Mouse (Mus musculus) right cerebral cortex, adult 2 months (tissue): ENCODE measurements at regions not wholly inside any gene's neighbourhood (a gene's known extent, or its start where the extent isn't known, plus 50 kb on each side); places are given as distances from the start of the nearest gene placed in this dataset.
A peak's percentile ranks its signal among the peaks of the same experiment; 100 is the strongest.
"Not testable (repeated sequence)": the region's sequence is repeated elsewhere in the genome, so short reads cannot be mapped to it uniquely, and the experiment has no call there.

Experiments
- DNase-seq, 2 experiments: peaks; one replicate each; pipeline ENCODE4 v3.0.0; 2021 to 2022; ENCODE audit warnings: low spot score in 2 of 2

- DNase-seq = no peak
These were observed 106.2 kb downstream of the Sec31a start for GRCm38 (mm10) chr5:100309807-100310165.

- no peak for DNase-seq
These were observed 106.8 kb downstream of the Sec31a start for GRCm38 (mm10) chr5:100309071-100309806.

DNA sequence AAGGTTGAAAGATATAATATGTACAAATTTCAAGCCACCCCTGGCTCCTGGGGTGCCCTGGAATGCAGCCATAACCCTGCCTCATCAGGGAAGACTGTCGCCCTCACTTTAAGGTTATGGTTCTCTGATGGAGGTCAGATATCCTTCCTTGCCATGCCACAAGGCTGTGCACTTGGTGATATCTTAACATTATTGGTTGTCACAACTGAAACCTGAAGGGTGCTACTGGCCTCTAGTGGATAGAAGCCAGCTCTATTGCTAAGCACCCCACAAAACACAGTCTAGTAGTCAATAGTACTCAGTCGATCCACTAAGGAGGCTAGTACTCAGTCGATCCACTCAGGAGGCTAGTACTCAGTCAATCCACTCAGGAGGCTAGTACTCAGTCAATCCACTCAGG lies 111.6 kb downstream of the Sec31a start:
- DNase-seq = peak in 1 of 2 experiments; percentile 41

DNA sequence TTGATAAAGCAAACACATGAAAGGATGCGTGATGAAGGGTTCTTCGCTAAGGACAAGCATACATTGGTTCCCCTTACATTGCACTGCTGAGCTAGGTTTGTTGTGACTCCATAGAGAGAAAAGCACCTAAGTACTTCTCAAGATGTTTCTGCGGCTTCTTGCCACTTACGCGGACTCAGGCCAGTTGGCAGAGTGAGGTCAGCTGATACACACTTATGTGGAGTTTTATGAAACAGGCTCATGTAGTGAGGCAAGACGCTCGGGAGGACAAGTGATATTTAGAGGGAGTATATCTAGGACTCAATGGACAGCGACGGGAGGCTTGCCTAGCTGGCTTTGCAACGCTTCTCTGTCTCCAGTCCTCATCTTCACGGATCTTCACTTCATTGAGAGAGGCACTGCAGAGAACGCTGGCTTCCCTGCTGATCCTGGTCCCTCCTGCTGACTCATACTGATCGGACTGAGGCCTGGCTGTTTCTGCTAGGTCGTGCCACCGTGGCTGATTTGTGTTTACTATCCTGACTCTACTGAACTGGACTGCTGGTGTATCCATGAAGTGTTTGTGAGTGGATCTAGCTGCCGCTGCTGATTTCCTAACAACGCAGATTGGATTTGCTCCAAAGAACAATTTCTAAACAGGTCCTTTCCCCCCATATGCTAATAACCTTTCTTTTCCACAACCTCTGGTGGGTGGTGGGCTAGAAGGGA lies 113.8 kb downstream of the Sec31a start:
- DNase-seq = no peak

- DNase-seq = no peak
These were observed 116.9 kb downstream of the Sec31a start for GRCm38 (mm10) chr5:100299141-100299540.

DNA sequence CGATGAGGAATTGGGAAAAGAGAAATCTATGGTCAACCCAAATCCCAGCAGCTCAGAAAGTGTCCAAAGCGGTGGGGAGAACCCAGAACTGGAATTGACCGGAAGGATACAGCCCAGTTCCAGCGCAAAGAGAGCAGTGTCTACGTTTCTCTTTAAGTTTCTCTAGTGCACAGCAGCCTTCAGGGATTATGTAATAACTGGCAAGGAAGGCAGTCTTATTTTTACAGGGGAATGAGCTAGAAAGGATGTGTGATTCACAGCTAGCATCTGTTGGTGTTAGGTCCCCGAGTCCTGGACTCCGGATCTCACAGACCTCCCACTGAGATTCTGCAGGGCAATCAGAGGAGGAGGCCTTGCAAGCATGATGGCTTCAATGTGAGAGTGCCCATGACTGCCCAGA lies 121.8 kb downstream of the Sec31a start:
- DNase-seq = peak; percentile 53 to 65

DNA sequence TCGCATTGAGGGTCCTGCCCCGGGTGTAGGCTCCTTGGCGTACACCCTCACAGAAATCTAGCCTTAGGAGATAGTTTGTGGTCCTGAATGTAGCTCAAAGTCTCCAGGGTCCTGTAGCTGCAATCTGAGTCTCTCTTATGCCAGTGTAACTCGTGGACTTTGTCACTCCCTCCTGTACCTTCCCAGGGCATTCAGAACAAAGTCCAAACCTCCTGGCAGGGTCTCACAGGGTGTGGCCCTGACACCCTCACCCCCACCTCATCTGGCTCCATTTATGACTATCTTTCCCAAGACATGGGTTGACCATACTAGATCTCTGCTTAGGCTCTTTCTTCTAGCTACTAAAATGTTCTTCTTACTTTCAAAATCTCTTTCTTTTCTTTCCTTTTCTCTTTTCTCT lies 120.6 kb upstream of the Tmem150c start:
- DNase-seq = no peak

- DNase-seq = no peak
These were observed 119.9 kb upstream of the Tmem150c start for GRCm38 (mm10) chr5:100279474-100279873.

DNA sequence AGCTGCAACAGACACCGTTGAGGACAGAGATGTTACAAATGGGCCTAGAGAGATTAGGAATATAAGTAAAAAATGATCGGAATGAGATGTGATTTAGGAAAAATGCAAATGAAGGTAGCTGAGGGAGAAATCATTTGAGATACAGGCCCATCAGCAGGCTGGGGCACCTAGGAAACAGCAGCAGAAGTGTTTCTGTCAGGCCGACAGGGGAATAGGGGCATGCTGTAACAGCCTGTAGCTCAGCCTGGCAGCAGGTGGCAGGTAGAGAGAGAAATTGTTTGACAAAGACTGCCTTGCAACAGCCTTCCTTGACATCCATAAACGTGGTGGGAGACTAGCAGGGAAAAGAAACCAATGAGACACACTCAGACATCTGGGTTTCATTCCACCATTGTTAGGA lies 115.1 kb upstream of the Tmem150c start:
- no peak for DNase-seq

DNA sequence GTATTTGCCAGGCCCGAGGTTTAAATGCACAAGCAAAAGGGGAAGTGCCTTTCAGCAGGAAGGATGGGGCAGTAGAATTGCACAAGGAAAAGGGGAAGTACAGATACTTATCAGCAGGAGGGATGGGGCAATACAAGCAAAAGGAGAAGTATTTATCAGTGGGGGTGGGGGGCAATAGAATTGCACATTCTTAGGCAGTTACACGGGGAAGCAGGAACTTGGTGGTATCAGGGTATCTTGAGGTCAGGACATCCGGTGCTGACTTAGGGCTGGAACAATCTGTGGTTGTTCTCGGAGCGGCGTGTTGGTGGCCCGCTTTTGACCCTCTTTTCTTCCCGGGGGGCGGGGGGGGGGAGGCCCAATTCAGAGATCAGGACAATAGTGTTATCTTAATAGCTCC lies 112.4 kb upstream of the Tmem150c start:
- DNase-seq = not testable (repeated sequence)

DNA sequence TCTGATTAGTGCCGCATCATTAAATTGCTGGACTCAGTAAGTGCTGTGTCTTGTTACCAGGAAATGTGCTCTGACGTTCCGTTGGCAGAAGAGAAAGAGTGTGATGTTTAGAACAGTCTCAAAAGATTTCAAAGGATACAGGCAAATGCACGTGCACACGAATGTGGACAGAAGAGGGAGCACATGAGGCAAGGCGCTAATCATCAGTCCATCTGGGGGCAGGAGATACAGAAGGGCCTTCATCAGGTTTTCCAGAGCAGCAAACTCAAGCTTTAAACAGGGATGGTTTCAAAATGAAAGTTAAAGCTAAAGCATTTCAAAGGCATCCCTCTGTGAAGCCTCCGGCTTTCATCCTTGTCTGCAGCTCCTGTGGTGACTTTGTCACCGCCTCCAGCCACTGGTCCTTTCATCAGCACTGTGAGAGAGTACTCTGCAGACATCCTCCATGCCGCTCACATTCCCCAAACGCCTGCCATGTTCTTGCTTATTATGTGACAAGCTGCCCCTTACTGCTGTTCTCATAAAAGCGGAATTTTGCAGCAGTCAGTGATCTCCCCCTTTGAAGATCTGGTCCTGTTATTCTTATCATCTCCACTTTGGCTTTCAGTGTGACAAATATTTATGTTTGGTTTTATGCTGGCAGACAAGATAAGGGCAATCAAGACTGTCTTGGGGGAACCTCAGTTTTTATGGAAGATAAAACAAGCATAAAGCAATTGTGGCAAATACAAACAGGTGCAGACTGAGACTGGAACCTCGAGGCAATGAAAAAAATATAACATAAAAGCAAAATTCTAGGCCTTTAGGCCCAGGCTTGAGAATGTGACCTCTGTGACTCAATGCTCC lies 111.5 kb upstream of the Tmem150c start:
- DNase-seq = no peak

DNA sequence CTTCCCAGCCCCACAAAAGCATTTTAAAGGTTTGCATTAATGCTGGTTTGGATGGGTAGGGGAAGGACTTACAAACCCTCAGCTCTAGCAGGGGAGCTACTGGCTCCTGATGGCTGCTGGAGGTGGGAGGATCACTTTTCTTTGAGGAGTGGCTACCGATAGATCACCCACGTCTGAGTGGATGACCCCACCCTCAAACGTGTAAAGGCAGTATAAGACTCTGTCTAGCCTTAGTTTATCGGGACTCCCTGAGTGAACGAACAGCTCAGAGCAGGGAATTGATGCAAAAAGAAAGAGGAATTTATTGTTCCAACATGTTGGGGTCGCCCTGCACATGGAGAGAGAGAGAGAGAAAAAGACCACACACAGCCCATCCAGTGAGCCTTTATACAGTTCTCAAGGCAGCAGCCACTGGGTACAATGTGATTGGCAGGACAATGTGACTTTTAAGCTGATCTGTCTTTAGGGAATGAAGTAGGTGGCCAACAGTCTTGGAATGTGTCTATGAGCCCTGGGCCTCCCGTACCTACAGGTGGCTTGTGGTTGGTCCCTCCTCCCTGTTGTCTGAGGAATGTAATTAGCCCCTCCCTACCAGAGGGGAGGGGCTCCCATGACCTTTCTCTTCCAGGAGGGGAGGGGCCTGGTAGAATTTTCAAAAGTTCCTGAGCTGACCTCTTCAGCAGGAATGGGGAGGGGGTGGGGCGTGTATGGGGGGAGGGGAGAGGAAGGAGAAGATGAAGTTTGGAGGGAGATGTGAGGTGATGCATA lies 108.7 kb upstream of the Tmem150c start:
- no peak for DNase-seq

GRCm38 (mm10) chr5:100266671-100267510 lies 107.3 kb upstream of the Tmem150c start:
- no peak for DNase-seq

DNA sequence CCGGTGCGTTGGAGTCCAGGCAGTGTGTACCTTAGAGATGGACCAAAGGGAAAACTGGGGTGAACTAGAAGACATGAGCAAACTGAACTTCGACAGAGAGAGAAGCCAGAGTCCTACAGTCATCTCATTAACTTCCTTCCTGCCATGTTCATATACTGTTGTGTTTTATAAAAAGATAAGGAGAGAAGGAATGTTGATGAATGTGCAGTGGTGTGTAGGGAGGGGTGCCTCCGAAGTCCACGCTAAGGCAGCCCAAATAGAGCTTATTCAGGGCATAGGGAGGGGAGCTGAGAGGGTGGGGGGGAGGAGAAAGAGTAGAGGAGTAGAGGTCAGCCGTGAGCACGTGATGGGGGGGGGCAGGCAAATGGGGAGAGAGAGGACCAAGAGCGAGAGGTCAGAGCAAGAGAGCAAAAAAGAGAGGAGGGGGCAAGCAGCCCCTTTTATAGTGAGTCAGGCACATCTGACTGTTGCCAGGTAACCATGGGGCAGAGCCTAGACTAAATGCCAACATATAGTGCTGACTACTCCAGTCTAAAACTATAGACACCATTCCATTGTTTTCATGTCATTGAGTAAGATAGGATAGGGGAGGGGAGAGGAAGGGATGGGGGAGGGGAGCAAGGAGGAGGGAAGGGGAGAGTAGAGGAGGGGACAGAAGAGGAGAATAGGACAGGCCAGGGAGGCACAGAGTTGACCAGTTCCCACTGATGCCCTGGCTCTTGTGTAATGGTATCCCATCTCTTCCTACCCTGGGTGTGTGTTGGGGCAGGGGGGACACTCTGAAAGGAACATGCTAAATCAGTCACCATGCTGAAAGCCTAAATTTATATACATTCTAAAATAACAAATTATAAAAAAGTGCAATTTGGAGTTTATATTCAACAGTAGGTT lies 100.4 kb upstream of the Tmem150c start:
- DNase-seq = no peak

- peak; percentile 31 to 40 for DNase-seq
These were observed 99.5 kb upstream of the Tmem150c start for GRCm38 (mm10) chr5:100258952-100259710.

- DNase-seq = no peak
These were observed 95.7 kb upstream of the Tmem150c start for GRCm38 (mm10) chr5:100255276-100255675.

DNA sequence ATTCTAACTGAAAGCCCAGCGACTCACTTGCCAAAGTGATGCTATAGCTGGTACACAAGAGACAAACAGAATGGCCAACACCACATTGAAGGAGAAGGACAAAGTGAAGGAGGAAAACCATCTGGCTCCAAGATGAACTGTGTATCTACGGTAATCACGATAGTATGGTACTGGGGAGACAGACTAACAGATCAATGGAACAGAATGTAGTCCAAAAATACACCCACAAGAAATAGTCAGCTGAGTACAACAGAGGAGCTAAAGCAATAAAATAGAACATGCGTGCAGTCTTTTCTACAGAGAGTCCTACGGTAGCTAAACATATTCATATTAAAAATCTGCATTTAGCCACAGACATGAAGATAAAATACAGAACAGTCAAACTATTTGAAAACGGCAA lies 92.4 kb upstream of the Tmem150c start:
- DNase-seq = no peak

DNA sequence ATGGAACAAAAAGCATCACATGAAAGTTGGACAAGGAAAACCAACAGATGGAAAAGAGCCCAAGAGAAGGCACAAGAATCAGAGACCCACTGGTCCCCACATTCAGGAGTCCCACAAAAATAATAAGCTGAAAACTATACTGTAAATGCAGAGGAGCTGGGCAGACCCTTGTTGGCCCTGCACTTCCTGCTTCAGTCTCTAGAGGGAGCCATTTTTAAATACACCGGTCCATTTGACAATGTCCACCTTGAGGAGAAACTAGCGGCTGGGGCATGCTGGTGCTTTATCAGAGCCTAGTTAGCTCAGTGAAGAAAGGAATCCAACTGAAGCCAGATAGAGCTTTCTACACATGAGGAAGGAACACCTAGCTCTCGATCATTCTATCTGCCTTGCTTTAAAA lies 90.1 kb upstream of the Tmem150c start:
- DNase-seq = no peak

DNA sequence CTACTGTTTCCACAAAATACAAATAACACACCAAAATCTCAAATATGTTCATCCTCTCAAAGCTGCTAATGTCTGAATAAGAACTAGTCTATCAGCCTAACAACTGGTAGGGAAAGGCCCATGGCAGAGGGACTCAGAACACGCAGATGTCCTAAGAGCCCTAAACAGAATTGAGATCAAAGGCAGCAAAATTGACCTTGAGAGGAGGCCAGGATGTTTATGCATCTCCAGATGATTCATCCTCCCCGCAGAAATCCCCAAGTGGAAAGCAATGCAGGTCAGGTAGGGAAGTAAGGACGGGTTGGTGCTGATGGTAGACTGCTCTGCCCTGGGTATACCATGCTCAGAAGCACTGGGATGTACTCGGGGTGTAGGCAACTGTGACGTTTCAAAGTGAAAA lies 89.0 kb upstream of the Tmem150c start:
- no peak for DNase-seq
